Comparison of ENCODE assay signal across 17 mouse cellular contexts in genomic region chr10:45542726-45543125, GRCm38 (mm10). TPM values are rescaled to one million over a fixed set of nuclear protein-coding genes. Genes with fewer than 3 reads are reported as not detected.
"Had no signal": no experiment of that assay in that cellular context is flagged by ENCODE, and none has a peak within 500 bp of the region (broad histone marks: within the 10 kb centered on the region; RNA-seq: fewer than 3 reads in every experiment).

No protein-coding gene starts in this region.

- ATAC-seq: liver, postnatal 0 days; lung, postnatal 0 days; midbrain, embryonic 13.5 days; midbrain, embryonic 15.5 days had no signal

- DNase-seq: liver, postnatal 0 days; lung, adult 2 months; lung, postnatal 14 days; lung, postnatal 36 days; right cerebral cortex, postnatal 25 days; right cerebral cortex, postnatal 4 days; spleen, adult 18-20 months; thymus, adult 18-20 months; thymus, postnatal 14 days; thymus, postnatal 36 days had no signal

RNA-seq across cellular contexts. Expression of gene Lin28b, which starts 56.5 kb away (rescaled TPM):
- total RNA-seq: megakaryocyte progenitor cell, adult 5-6 weeks; monocyte, adult 5-6 weeks had no signal
- polyA plus RNA-seq: lung, adult 2 months; macrophage; small intestine, adult 2 months had no signal
